Mouse (Mus musculus) ES-Bruce4 (cell line): ENCODE measurements at regions not wholly inside any gene's neighbourhood (a gene's known extent, or its start where the extent isn't known, plus 50 kb on each side); places are given as distances from the start of the nearest gene placed in this dataset.

ENCODE experiments used
- H3K27ac ChIP-seq: 2 replicates; pipeline ENCODE4 v1.5.1; 2012; ENCODE audit warnings: low read length, inconsistent platforms; ENCODE audit not compliant: insufficient read depth
- H3K27me3 ChIP-seq: 2 replicates; pipeline ENCODE4 v1.6.1; 2012; ENCODE audit warnings: mild to moderate bottlenecking, low read length, inconsistent platforms; ENCODE audit not compliant: control insufficient read depth, poor library complexity, insufficient read depth, severe bottlenecking
- H3K36me3 ChIP-seq: 2 replicates; pipeline ENCODE4 v1.6.1; 2012; ENCODE audit warnings: inconsistent platforms, mild to moderate bottlenecking, low read length, moderate library complexity; ENCODE audit not compliant: control insufficient read depth, poor library complexity, insufficient read depth, severe bottlenecking
- H3K4me1 ChIP-seq: one replicate; pipeline ENCODE4 v1.8.1; 2011; ENCODE audit warnings: low read length; ENCODE audit not compliant: control insufficient read depth, insufficient read depth
- H3K4me3 ChIP-seq: 2 replicates; pipeline ENCODE4 v1.5.1; 2011; ENCODE audit warnings: low read depth, mild to moderate bottlenecking, low read length
- H3K9ac ChIP-seq: 2 replicates; pipeline ENCODE4 v1.6.1; 2012; ENCODE audit warnings: low read depth, mild to moderate bottlenecking, inconsistent platforms; ENCODE audit not compliant: poor library complexity, severe bottlenecking
- H3K9me3 ChIP-seq: replicated peaks from 2 replicates; pipeline ENCODE4 v1.6.1; 2012; ENCODE audit warnings: mild to moderate bottlenecking, low read length, inconsistent platforms; ENCODE audit not compliant: control insufficient read depth, poor library complexity, insufficient read depth, severe bottlenecking
- CTCF ChIP-seq: IDR thresholded peaks from one replicate; pipeline ENCODE4 v1.8.1; 2011; ENCODE audit warnings: low read depth, low read length
- EP300 ChIP-seq: IDR thresholded peaks from 2 replicates; pipeline ENCODE4 v1.6.1; 2011; ENCODE audit warnings: low read depth, low read length; ENCODE audit not compliant: insufficient read depth
- POLR2A ChIP-seq: IDR thresholded peaks from one replicate; pipeline ENCODE4 v1.8.1; 2011; ENCODE audit warnings: low read length; ENCODE audit not compliant: insufficient read depth

DNA sequence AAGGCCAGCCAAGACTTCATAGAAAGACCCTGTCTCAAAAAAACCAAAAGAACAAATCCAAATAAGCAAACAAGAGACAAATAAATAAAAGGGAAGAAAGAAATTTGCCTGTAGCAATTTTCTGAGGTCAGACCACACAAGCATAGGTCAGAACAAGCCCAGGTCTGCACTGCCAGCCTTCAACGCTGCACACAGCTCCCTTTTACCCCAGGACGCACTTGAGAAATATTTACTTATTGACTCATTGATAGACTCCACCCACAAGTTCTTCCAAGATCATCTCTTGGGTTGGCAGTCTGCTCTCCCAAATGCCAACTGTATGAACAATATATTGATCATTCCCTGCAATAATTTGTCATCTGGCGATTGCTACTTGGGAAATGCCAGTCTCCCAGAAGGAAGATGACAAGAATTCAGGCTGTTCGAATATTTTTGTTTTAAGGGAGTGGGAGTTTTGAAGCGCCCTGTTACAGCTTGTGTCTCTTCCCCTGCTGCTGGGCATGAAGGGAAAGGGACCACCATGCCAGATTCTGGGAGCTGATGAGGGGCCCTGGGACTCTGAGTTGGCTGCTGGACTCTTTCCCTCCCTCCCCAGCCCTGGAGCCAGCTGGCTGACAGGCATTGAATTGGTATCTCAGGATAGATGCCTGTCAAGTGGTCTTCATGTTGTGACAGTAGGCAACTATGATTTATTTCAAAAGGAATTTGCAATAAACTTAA is 102.9 kb upstream of the Tle3 start:
- TF ChIP-seq EP300 (no peak), POLR2A (no peak), CTCF (no peak)
- Histone ChIP-seq H3K4me1 (peaks cover 21% of the 10 kb centered on the region), H3K9ac (no peak overlapping the region), H3K27me3 (no peaks in the 10 kb centered on the region), H3K27ac (no peak overlapping the region), H3K9me3 (no peaks in the 10 kb centered on the region; the same call in 1 of the 2 replicates), H3K36me3 (no peaks in the 10 kb centered on the region), H3K4me3 (no peak overlapping the region)

DNA sequence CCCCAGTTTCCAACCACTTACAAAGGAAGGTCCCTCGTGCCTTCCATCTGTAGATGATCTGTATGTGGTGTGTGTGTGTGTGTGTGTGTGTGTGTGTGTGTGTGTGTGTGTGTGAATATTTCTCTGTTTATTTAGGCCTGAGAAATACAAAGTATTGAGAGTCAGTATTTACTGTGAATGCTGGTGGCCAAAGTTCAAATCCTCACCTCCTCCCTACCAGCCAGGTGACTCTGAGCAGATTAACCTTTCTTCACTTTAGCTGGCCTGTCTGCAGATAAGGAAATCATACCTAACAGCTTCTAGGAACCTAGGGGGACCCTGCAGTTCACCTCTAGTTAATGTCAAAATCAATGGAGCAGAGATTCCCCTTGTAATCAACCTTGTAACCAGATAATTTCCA is 100.9 kb upstream of the Tle3 start:
- no peaks in the 10 kb centered on the region for H3K9me3 ChIP-seq
- no peak overlapping the region for H3K9ac ChIP-seq
- no peak overlapping the region for H3K27ac ChIP-seq
- peaks cover 21% of the 10 kb centered on the region for H3K4me1 ChIP-seq
- no peak for TF ChIP-seq EP300
- TF ChIP-seq CTCF: no peak
- TF ChIP-seq POLR2A: no peak
- no peak overlapping the region for H3K4me3 ChIP-seq
- no peaks in the 10 kb centered on the region for H3K27me3 ChIP-seq
- H3K36me3 ChIP-seq: no peaks in the 10 kb centered on the region

- Histone ChIP-seq H3K9me3 (no peaks in the 10 kb centered on the region), H3K36me3 (no peaks in the 10 kb centered on the region), H3K27me3 (no peaks in the 10 kb centered on the region), H3K9ac (no peak overlapping the region), H3K4me3 (no peak overlapping the region), H3K4me1 (peaks cover 20% of the 10 kb centered on the region), H3K27ac (no peak overlapping the region)
- TF ChIP-seq EP300 (no peak), POLR2A (no peak), CTCF (no peak)
Measured at GRCm38 (mm10) chr9:61271769-61272352, 100.3 kb upstream of the Tle3 start.

DNA sequence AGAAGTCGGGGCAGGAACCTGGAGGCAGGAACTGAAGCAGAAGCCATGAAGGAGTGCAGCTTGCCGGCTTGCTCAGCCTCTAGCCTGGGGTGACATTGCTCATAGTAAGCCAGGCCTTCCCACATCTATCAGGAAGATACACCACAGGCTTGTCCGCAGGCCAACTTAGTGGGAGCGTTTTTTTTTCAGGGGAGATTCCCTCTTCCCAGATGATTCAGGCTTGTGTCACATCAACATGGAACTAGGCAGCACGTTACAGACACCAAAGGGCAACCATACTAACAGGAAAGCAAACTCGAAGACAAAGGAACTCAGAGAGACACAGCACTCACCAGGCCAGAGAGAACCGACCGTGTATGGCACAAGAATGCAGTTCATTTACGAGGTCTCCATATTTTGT is 98.1 kb upstream of the Tle3 start:
- Histone ChIP-seq H3K9me3 (no peaks in the 10 kb centered on the region), H3K9ac (no peak overlapping the region), H3K4me1 (peaks cover 5% of the 10 kb centered on the region), H3K4me3 (no peak overlapping the region), H3K36me3 (no peaks in the 10 kb centered on the region), H3K27me3 (no peaks in the 10 kb centered on the region), H3K27ac (no peak overlapping the region)
- TF ChIP-seq EP300: no peak
- TF ChIP-seq POLR2A: no peak
- no peak for TF ChIP-seq CTCF

DNA sequence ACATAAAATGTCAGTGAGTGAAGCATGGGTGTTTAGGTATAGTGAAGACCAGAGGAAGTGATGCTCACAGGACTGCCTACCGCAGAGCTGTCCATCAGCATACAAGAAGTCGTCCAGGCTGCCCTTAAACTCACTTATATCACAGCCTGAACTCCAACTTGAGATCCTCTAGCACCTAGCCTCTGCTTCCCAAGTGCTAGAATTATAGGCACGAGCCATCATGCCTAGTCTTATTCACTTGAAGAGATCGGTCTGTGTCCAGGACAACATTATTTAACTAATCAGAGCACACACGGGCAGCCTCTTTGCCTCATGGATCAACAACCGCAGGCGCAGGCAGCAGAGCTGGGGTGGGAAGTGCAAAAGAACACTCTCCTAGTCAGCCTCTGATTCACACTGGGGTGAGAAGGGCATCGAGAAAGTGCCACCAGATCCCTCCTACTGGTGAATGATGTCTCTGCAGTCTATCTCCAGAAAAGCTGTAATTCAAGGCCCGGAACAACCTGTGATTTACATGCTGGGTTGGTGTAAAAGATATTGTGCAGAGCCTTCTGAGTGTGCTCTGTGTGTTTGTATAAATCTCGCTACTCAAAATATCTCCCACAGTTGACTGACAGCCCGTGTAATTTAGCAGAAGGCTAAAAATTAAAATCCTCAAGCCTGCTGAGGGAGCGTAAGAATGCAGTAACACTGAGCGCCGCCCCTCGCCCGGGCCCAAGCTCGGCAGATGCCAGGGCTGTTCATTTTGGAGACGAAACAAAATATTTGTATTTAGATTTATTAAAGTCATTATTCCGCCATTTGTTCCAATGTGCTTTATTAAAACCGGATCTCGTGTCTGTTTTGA is 94.6 kb upstream of the Tle3 start:
- no peaks in the 10 kb centered on the region for H3K27me3 ChIP-seq

DNA sequence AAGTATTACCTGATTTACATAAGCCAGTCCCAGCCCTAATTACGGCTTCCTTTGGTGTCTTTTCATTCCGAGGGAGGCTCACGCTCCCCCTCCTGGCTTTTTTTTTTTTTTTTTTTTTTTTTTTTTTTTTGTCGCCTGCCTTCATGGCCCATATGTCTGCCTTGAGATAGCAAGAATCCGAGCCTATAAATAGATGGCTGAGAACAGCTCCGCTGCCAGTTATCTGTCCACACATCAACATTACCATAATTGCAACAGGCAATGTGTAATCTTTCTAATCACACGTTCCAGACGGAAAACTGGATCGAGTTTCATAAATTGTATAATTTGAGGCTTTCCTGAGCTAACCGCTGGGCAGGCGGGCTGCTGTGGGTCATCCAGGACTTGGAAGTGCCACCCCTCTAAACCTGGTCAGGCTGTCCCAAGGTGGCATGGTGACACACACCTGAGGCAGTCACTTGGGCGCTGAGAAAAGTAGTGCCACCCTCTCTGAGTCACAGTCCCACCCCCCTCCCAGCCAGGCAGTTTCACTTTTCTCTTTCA is 93.9 kb upstream of the Tle3 start:
- no peak overlapping the region for H3K9ac ChIP-seq
- no peak for TF ChIP-seq POLR2A
- TF ChIP-seq EP300: no peak
- no peak for TF ChIP-seq CTCF
- no peaks in the 10 kb centered on the region for H3K27me3 ChIP-seq
- no peak overlapping the region for H3K27ac ChIP-seq
- no peaks in the 10 kb centered on the region for H3K36me3 ChIP-seq
- no peaks in the 10 kb centered on the region for H3K9me3 ChIP-seq
- peaks cover 2% of the 10 kb centered on the region for H3K4me1 ChIP-seq
- no peak overlapping the region for H3K4me3 ChIP-seq

More for the DNA sequence above, 94.6 kb upstream of the Tle3 start:
- Histone ChIP-seq H3K9ac (no peak overlapping the region), H3K9me3 (no peaks in the 10 kb centered on the region), H3K4me1 (no peaks in the 10 kb centered on the region), H3K27ac (no peak overlapping the region), H3K4me3 (no peak overlapping the region), H3K36me3 (no peaks in the 10 kb centered on the region)
- TF ChIP-seq CTCF: no peak
- no peak for TF ChIP-seq POLR2A
- no peak for TF ChIP-seq EP300
